Mouse (Mus musculus) brain, embryonic 14.5 days (tissue): ENCODE results near the gene Nrxn2.

Experiments
- CTCF ChIP-seq: fragments of 200-500 bp; IDR thresholded peaks from 2 replicates; pipeline ENCODE4 v1.5.1; 2012; ENCODE audit warnings: inconsistent platforms, mild to moderate bottlenecking, moderate library complexity, borderline replicate concordance; ENCODE audit not compliant: insufficient read depth, insufficient read length; ENCODE audit errors: extremely low read depth
- POLR2A ChIP-seq: fragments of 200-500 bp; IDR thresholded peaks from 2 replicates; pipeline ENCODE4 v1.6.1; 2012; ENCODE audit warnings: mild to moderate bottlenecking, inconsistent platforms, borderline replicate concordance; ENCODE audit not compliant: poor library complexity, insufficient read depth, insufficient read length, severe bottlenecking; ENCODE audit errors: extremely low read depth

DNA sequence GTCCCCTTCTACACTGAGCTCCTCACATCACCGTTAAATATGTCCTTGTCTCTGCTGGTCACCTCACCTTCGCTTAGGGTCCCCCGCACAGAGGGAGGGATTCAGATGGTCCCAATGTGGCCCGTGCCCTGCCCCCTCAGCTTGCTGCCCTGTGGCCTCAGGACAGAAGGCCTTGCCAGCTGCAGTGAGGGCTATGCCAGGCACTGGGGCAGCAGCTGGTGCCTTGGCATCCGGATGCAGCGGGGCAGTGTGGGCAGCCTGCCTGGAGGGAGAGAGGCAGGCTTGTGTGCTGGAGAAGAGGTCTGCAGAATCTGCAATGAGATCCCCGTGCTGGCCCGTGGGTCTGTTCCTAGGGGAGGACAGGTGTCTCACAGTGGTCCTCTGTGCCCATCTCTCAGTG lies 34.8 kb downstream of the Nrxn2 start:
- TF ChIP-seq CTCF (no peak), POLR2A (no peak)
